ENCODE assay signal across 8 mouse cellular contexts in the genomic region with DNA sequence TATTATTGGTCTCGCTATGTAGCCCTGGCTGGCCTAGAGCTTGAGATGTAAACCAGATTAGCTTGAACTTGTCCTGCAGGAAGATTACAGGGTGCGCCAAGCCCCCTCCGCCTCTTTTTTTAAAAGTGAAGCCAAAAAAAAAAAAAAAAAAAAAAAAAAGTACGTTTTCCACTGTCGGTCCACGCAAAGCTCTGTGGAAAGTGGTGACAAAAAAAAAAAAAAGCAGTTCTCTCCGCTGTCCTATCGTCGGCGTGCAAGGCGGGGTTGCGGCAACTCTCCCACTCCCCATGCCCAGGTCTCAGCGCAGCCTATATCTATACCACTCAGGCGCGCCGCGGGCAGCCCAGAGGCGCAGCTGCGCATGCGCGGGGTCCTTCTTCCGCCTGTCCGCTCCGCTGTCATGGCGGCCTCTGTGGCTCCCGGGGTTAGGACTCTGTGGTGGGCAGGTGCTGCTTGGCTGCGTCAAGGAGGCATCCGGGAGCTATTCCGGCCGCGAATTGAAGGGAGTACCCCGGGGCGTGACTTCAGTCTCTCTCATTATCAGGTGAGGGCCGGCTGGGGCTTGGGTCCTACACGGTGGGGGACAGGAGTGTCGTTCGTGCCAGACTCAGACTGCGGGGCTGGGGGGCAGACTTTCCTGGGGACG. TPM values are rescaled to one million over a fixed set of nuclear protein-coding genes. Genes with fewer than 3 reads are reported as not detected.
DNase-seq lines count a peak whose midpoint lies in the region; ATAC-seq lines count a peak whose summit lies in the region.

A gene (plus strand): TSS at position 368 of the 646 bp plus-strand sequence.

- H3K4me3 ChIP-seq in hindbrain, embryonic 12.5 days: peak within 1 kb of the TSS; percentile 95

- H3K4me1 ChIP-seq in hindbrain, embryonic 12.5 days: peaks cover 8% of the 10 kb centered on the region

- WGBS in hindbrain, embryonic 12.5 days: 1% methylated on average over 36 of the region's 39 CpGs

- peak within 1 kb of the TSS; percentile 93 for H3K9ac ChIP-seq in hindbrain, embryonic 12.5 days

- H3K4me2 ChIP-seq in hindbrain, embryonic 12.5 days (replicated peaks): peak within 1 kb of the TSS; percentile 94

- H3K27ac ChIP-seq in hindbrain, embryonic 12.5 days: peak within 1 kb of the TSS; percentile 75

- peaks cover 30% of the 10 kb centered on the region for H3K36me3 ChIP-seq in hindbrain, embryonic 12.5 days

- no peaks in the 10 kb centered on the region for H3K9me3 ChIP-seq in hindbrain, embryonic 12.5 days (replicated peaks)

- ATAC-seq in hindbrain, embryonic 12.5 days (ENCODE audit: low FRiP score): peak; percentile 98

- DNase-seq in Muller cell, postnatal 12 days (ENCODE audit: inconsistent ontology term): peak; percentile 94
- DNase-seq in cerebellum, adult 9-11 months: peak; percentile 94
- DNase-seq in frontal cortex, postnatal 10 days (ENCODE audit: low spot score in 2 of 2): peak; percentile 89 to 93
- DNase-seq in layer of hippocampus, postnatal 14 days (ENCODE audit: low spot score in 2 of 2): peak; percentile 93 to 95
- peak; percentile 95 for DNase-seq in lung, postnatal 14 days
- DNase-seq in retina, adult 2 months (ENCODE audit: low read depth, low spot score): peak; percentile 85
- DNase-seq in thymus, postnatal 36 days: peak; percentile 96

- no peaks in the 10 kb centered on the region for H3K27me3 ChIP-seq in hindbrain, embryonic 12.5 days

RNA-seq across cellular contexts. Expression of the gene that starts here (rescaled TPM):
- polyA plus RNA-seq in hindbrain, embryonic 12.5 days (2016; fragmentation: Nextera tagmentation; extraction: Ambion mirVana): 58.0 and 67.5 TPM in 2 replicates
- total RNA-seq in layer of hippocampus, postnatal 14 days (2021): 10 to 100 TPM; 42.8 TPM

Comparison
In these comparisons a context has a peak if more than half of its experiments do, and no peak if none do; other contexts are left out.
1. Peak in every context shown above with its lines: DNase-seq, ATAC-seq, H3K4me3 ChIP-seq and H3K27ac ChIP-seq.